Mouse (Mus musculus) CH12.LX (cell line): ENCODE measurements around the gene Cdc42bpa. TPM values are rescaled to one million over a fixed set of nuclear protein-coding genes. Genes with fewer than 3 reads are reported as not detected.
A peak's percentile ranks its signal among the peaks of the same experiment; 100 is the strongest.

Experiments used
- DNase-seq: peaks from one replicate; pipeline ENCODE4 v3.0.0-alpha.2; 2013; ENCODE audit errors: extremely low read depth
- H3K27ac ChIP-seq: 2 replicates; pipeline ENCODE4 v1.5.1; 2012; ENCODE audit warnings: low read depth, mild to moderate bottlenecking, control low read depth, moderate library complexity; ENCODE audit not compliant: insufficient read depth
- H3K27me3 ChIP-seq: replicated peaks from 2 replicates; pipeline ENCODE3; 2012; ENCODE audit warnings: inconsistent platforms
- H3K36me3 ChIP-seq, 2 experiments: replicated peaks in 1 of 2; 2 replicates each; pipeline versions ENCODE3 to v1.6.1; 2012; ENCODE audit warnings: inconsistent platforms in 1 of 2, low read length in 1 of 2, mild to moderate bottlenecking in 1 of 2, mixed read lengths in 1 of 2, moderate library complexity in 1 of 2; ENCODE audit not compliant: control insufficient read depth in 1 of 2, insufficient read depth in 1 of 2
- H3K4me1 ChIP-seq, 2 experiments: 2 replicates each; pipeline ENCODE4 v1.6.1; 2012; ENCODE audit warnings: inconsistent platforms in 1 of 2, moderate library complexity in 1 of 2; ENCODE audit not compliant: insufficient read depth in 2 of 2, control insufficient read depth in 1 of 2
- H3K4me2 ChIP-seq: 2 replicates; pipeline ENCODE4 v1.6.1; 2012; ENCODE audit warnings: low read depth, mild to moderate bottlenecking, control low read depth; ENCODE audit not compliant: poor library complexity, insufficient read depth, severe bottlenecking
- H3K4me3 ChIP-seq, 3 experiments: fragments of 150-350 bp in 1 of 3; sonication (generic) in 1 of 3; replicated peaks in 1 of 3; 2 replicates each; pipeline versions ENCODE3 to v1.5.1; 2011 to 2012; ENCODE audit warnings: low read depth in 2 of 3, low read length in 2 of 3, mild to moderate bottlenecking in 2 of 3, moderate library complexity in 2 of 3, control low read depth in 1 of 3, improper control_type of control experiment in 1 of 3, inconsistent platforms in 1 of 3, mixed read lengths in 1 of 3; ENCODE audit not compliant: poor library complexity in 1 of 3
- H3K79me2 ChIP-seq: replicated peaks from 2 replicates; pipeline ENCODE4 v1.6.1; 2012; ENCODE audit warnings: mild to moderate bottlenecking, moderate library complexity; ENCODE audit not compliant: control insufficient read depth, poor library complexity, insufficient read depth, severe bottlenecking; ENCODE audit errors: extremely low read depth
- H3K9ac ChIP-seq: 2 replicates; pipeline ENCODE4 v1.6.1; 2012; ENCODE audit warnings: low read depth, mild to moderate bottlenecking, control low read depth, moderate library complexity; ENCODE audit not compliant: insufficient read depth
- H3K9me3 ChIP-seq: replicated peaks from 2 replicates; pipeline ENCODE3; 2012; ENCODE audit warnings: low read length, inconsistent platforms, mixed read lengths
- BHLHE40 ChIP-seq: IDR thresholded peaks from 2 replicates; pipeline ENCODE4 v1.6.1; 2011; ENCODE audit warnings: mild to moderate bottlenecking, low read depth, low read length, improper control_type of control experiment
- ETS1 ChIP-seq: conservative IDR thresholded peaks from 2 replicates; pipeline ENCODE4 v1.6.1; 2012; ENCODE audit warnings: low read depth, mild to moderate bottlenecking, inconsistent platforms, low read length, improper control_type of control experiment, moderate library complexity
- HCFC1 ChIP-seq: IDR thresholded peaks from 2 replicates; pipeline ENCODE4 v1.6.1; 2012; ENCODE audit warnings: low read depth, mild to moderate bottlenecking, inconsistent platforms, low read length, improper control_type of control experiment
- MAFK ChIP-seq: IDR thresholded peaks from 2 replicates; pipeline ENCODE4 v1.6.1; 2011; ENCODE audit warnings: low read length, improper control_type of control experiment; ENCODE audit not compliant: insufficient replicate concordance
- MAX ChIP-seq: IDR thresholded peaks from 2 replicates; pipeline ENCODE4 v1.6.1; 2011; ENCODE audit warnings: low read length, improper control_type of control experiment
- MEF2A ChIP-seq: IDR thresholded peaks from 2 replicates; pipeline ENCODE4 v1.6.1; 2014; ENCODE audit warnings: low read depth, mild to moderate bottlenecking, inconsistent platforms, low read length, improper control_type of control experiment, borderline replicate concordance
- MXI1 ChIP-seq: IDR thresholded peaks from 2 replicates; pipeline ENCODE4 v1.6.1; 2011; ENCODE audit warnings: mild to moderate bottlenecking, low read depth, low read length, improper control_type of control experiment
- NRF1 ChIP-seq: IDR thresholded peaks from 2 replicates; pipeline ENCODE4 v1.6.1; 2014; ENCODE audit warnings: low read depth, mild to moderate bottlenecking, inconsistent platforms, low read length, improper control_type of control experiment, moderate library complexity
- POLR2A ChIP-seq: IDR thresholded peaks from 2 replicates; pipeline ENCODE4 v1.6.1; 2011; ENCODE audit warnings: low read depth, mild to moderate bottlenecking, improper control_type of control experiment, low read length
- SIN3A ChIP-seq: IDR thresholded peaks from 2 replicates; pipeline ENCODE4 v1.6.1; 2012; ENCODE audit warnings: low read length, improper control_type of control experiment, inconsistent platforms
- TCF12 ChIP-seq: IDR thresholded peaks from 2 replicates; pipeline ENCODE4 v1.6.1; 2014; ENCODE audit warnings: low read depth, mild to moderate bottlenecking, inconsistent platforms, low read length, improper control_type of control experiment
- UBTF ChIP-seq: IDR thresholded peaks from 2 replicates; pipeline ENCODE4 v1.6.1; 2012; ENCODE audit warnings: low read depth, mild to moderate bottlenecking, inconsistent platforms, low read length, improper control_type of control experiment, moderate library complexity
- USF1 ChIP-seq: IDR thresholded peaks from 2 replicates; pipeline ENCODE4 v1.6.1; 2014; ENCODE audit warnings: low read depth, mild to moderate bottlenecking, inconsistent platforms, low read length, improper control_type of control experiment
- dilution Hi-C: fragments of 300-500 bp; cut with MboI; formaldehyde crosslinking; loops from 2 replicates; pipeline ENCODE4 v1.14.3; 2020; ENCODE audit warnings: low sequenced_read_pairs; ENCODE audit not compliant: extremely low pct_unique_long_range_greater_than_20kb, extremely low pct_ligation_motif_present
- in situ Hi-C: fragments of 300-500 bp; cut with MboI; formaldehyde crosslinking; loops from 3 replicates; pipeline ENCODE4 v1.14.3; 2019; ENCODE audit warnings: low sequenced_read_pairs, low pct_ligation_motif_present, low pct_unique_long_range_greater_than_20kb, mixed read lengths
- polyA plus RNA-seq: library from polyadenylated mRNA; unstranded; fragments of >175 nt; gene quantifications from 2 replicates; pipeline ENCODE4 v1.2.1, GENCODE M21; 2012; ENCODE audit warnings: low read depth; ENCODE audit not compliant: insufficient read length
- total RNA-seq, 2 experiments: library from RNA; depleted of rRNA; stranded (reverse); fragments of 300-350 nt in 1 of 2; fragments of >200 nt in 1 of 2; gene quantifications; 2 replicates each; pipeline ENCODE4 v1.2.3; 2012 to 2014

Cdc42bpa gene
- total and polyA plus RNA-seq, 3 experiments, result 5.3 to 9.0 (median 5.6) TPM

GRCm38 (mm10) chr1:180194048-180194447 is 233.8 kb downstream of the Cdc42bpa start:
- H3K4me1 ChIP-seq, result peaks cover 11 to 52% of the 10 kb centered on the region in 2 experiments
- peak; percentile 65 for TF ChIP-seq MXI1
- TF ChIP-seq UBTF, result no peak
- peak; percentile 34; the same call in 1 of the 2 replicates for TF ChIP-seq MAX
- TF ChIP-seq SIN3A, result peak; percentile 66
- H3K27ac ChIP-seq, result peak overlapping the region; percentile 80
- DNase-seq, result no peak
- H3K27me3 ChIP-seq, result no peaks in the 10 kb centered on the region
- peak overlapping the region; percentile 74 for H3K9ac ChIP-seq
- H3K79me2 ChIP-seq, result peaks cover 63% of the 10 kb centered on the region
- H3K36me3 ChIP-seq, result peaks cover 7 to 24% of the 10 kb centered on the region in 2 experiments
- in situ Hi-C loops, result no loop called here
- peak overlapping the region; percentile 78 to 93 (median 85) for H3K4me3 ChIP-seq
- H3K9me3 ChIP-seq, result peaks cover under 1% of the 10 kb centered on the region
- dilution Hi-C loops, result no loop called here
- peak overlapping the region; percentile 86 for H3K4me2 ChIP-seq

- in situ Hi-C loops (no loop called here), dilution Hi-C loops (no loop called here)
- Histone ChIP-seq H3K27ac (peak overlapping the region; percentile 80), H3K4me2 (peak overlapping the region; percentile 86), H3K27me3 (no peaks in the 10 kb centered on the region), H3K79me2 (peaks cover 54% of the 10 kb centered on the region), H3K9me3 (no peaks in the 10 kb centered on the region)
- TF ChIP-seq NRF1, result no peak
- no peak for TF ChIP-seq MAFK
- no peak for TF ChIP-seq SIN3A
- TF ChIP-seq ETS1, result peak; percentile 51
- peak; percentile 49; the same call in 1 of the 2 replicates for TF ChIP-seq MEF2A
- no peak for TF ChIP-seq USF1
- TF ChIP-seq POLR2A, result no peak
- no peak for TF ChIP-seq HCFC1
- TF ChIP-seq BHLHE40, result 0 out of 2 replicates have a peak, but pooled peaks have one; percentile 18
- TF ChIP-seq TCF12, result no peak
- TF ChIP-seq, all 38 proteins: peak for 3
- peaks cover 7 to 16% of the 10 kb centered on the region in 2 experiments for H3K36me3 ChIP-seq
- peak overlapping the region; percentile 74 for H3K9ac ChIP-seq
- H3K4me3 ChIP-seq, result peak overlapping the region; percentile 78 to 93 (median 85)
- DNase-seq, result peak; percentile 83
- H3K4me1 ChIP-seq, result peaks cover 10 to 47% of the 10 kb centered on the region in 2 experiments
Observed at GRCm38 (mm10) chr1:180194781-180195471, 234.7 kb downstream of the Cdc42bpa start.
